Mouse (Mus musculus): ENCODE results near the gene Pla2g16.

DNA sequence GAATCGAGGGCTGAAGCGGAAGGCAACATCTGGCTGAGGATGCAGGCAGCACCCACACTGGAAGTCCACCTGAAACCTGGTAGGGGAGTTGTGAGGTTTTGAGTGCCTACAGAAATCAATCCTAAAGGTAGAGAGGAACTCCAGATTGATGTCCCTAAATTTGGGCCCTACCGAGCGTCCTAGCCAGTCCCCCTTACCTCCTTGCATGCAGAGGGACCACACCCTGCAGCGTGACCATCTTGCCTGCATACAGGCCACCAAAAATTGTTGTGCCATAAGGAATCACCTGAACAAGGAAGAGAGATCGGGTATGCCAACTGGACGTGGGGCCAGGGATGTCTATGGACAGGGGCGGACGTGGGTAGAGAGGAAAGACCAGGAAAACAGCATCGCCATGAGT, 46.8 kb downstream of the Pla2g16 start:
- TF ChIP-seq CTCF (IDR thresholded peaks at IDR 0.05; ENCODE audit: low read depth) (no peak), EP300 (optimal IDR thresholded peaks at IDR 0.05) (no peak)
